9 mouse cellular contexts compared by ENCODE assay signal in genomic region chr17:14959979-14960378, GRCm38 (mm10). TPM values are rescaled to one million over a fixed set of nuclear protein-coding genes. Genes with fewer than 3 reads are reported as not detected.
DNase-seq lines count a peak whose midpoint lies in the region; ATAC-seq lines count a peak whose summit lies in the region.
"Had no signal": no experiment of that assay in that cellular context is flagged by ENCODE, and none has a peak within 500 bp of the region (broad histone marks: within the 10 kb centered on the region; RNA-seq: fewer than 3 reads in every experiment).

No protein-coding gene starts in this region.

- peak overlapping the region; percentile 29 for H3K4me2 ChIP-seq in embryonic facial prominence, embryonic 11.5 days (ENCODE audit: low read depth, low read length)
- H3K4me2 ChIP-seq in intestine, embryonic 14.5 days (ENCODE audit: low read length), result peak overlapping the region; percentile 90
- peak overlapping the region; percentile 42 for H3K4me2 ChIP-seq in midbrain, embryonic 11.5 days

- H3K36me3 ChIP-seq in embryonic facial prominence, embryonic 11.5 days (replicated peaks; ENCODE audit: control insufficient read depth, insufficient read depth, low read depth, low read length), result no peaks in the 10 kb centered on the region
- H3K36me3 ChIP-seq in intestine, embryonic 14.5 days (ENCODE audit: control insufficient read depth, insufficient read depth, low read length), result peaks cover 6% of the 10 kb centered on the region; the same call in 1 of the 2 replicates
- H3K36me3 ChIP-seq in midbrain, embryonic 11.5 days (ENCODE audit: control insufficient read depth, insufficient read depth, low read length), result no peaks in the 10 kb centered on the region

- H3K27me3 ChIP-seq in embryonic facial prominence, embryonic 11.5 days (ENCODE audit: control insufficient read depth, insufficient read depth, low read length), result no peaks in the 10 kb centered on the region
- no peaks in the 10 kb centered on the region for H3K27me3 ChIP-seq in intestine, embryonic 14.5 days (replicated peaks; ENCODE audit: control insufficient read depth, insufficient read depth, low read length)
- H3K27me3 ChIP-seq in midbrain, embryonic 11.5 days (ENCODE audit: control insufficient read depth, insufficient read depth, low read length), result no peaks in the 10 kb centered on the region

- peak overlapping the region; percentile 37; the same call in 1 of the 2 replicates for H3K9ac ChIP-seq in embryonic facial prominence, embryonic 11.5 days (replicated peaks; ENCODE audit: low read length)
- peak overlapping the region; percentile 25; the same call in 1 of the 2 replicates for H3K9ac ChIP-seq in intestine, embryonic 14.5 days (ENCODE audit: low read length)
- H3K9ac ChIP-seq in midbrain, embryonic 11.5 days (ENCODE audit: low read length), result peak overlapping the region; percentile 40; the same call in 1 of the 2 replicates

- ATAC-seq in embryonic facial prominence, embryonic 11.5 days (replicated peaks; ENCODE audit: insufficient number of reproducible peaks, low FRiP score, low TSS enrichment, low read depth), result no peak
- no peak for ATAC-seq in intestine, embryonic 14.5 days (replicated peaks; ENCODE audit: low FRiP score, low TSS enrichment, low read depth)
- no peak for ATAC-seq in midbrain, embryonic 11.5 days (ENCODE audit: low FRiP score)

- H3K9me3 ChIP-seq in embryonic facial prominence, embryonic 11.5 days (replicated peaks; ENCODE audit: control insufficient read depth, low read length), result no peaks in the 10 kb centered on the region
- H3K9me3 ChIP-seq in intestine, embryonic 14.5 days (ENCODE audit: control insufficient read depth, low read length), result no peaks in the 10 kb centered on the region
- no peaks in the 10 kb centered on the region for H3K9me3 ChIP-seq in midbrain, embryonic 11.5 days (ENCODE audit: control insufficient read depth, low read length)

- H3K27ac ChIP-seq in embryonic facial prominence, embryonic 11.5 days (replicated peaks; ENCODE audit: low read depth, low read length), result no peak overlapping the region
- H3K27ac ChIP-seq in intestine, embryonic 14.5 days (ENCODE audit: low read depth), result no peak overlapping the region
- H3K27ac ChIP-seq in midbrain, embryonic 11.5 days (ENCODE audit: low read depth, low read length), result no peak overlapping the region

- DNase-seq in embryo, embryonic 10.5 days (ENCODE audit: low spot score), result peak; percentile 4
- DNase-seq in embryo, embryonic 10 days (ENCODE audit: low spot score), result no peak
- peak; percentile 24 for DNase-seq in 3134 (ENCODE audit: extremely low read depth, insufficient read length, low spot score)
- DNase-seq in embryonic facial prominence, embryonic 11.5 days (ENCODE audit: low spot score), result no peak
- DNase-seq in intestine, embryonic 14.5 days (ENCODE audit: low spot score), result no peak
- DNase-seq in midbrain, embryonic 11.5 days (ENCODE audit: low spot score, missing footprints), result no peak
- no peak for DNase-seq in gastrocnemius, adult 18-20 months (ENCODE audit: low spot score)
- no peak for DNase-seq in T-cell, adult 2 months (ENCODE audit: low spot score)

- no peaks in the 10 kb centered on the region for H3K4me1 ChIP-seq in embryonic facial prominence, embryonic 11.5 days (ENCODE audit: control insufficient read depth, insufficient read depth, low read length)
- peaks cover 7% of the 10 kb centered on the region for H3K4me1 ChIP-seq in intestine, embryonic 14.5 days (replicated peaks; ENCODE audit: control insufficient read depth, insufficient read depth, low read length)
- peaks cover 3% of the 10 kb centered on the region for H3K4me1 ChIP-seq in midbrain, embryonic 11.5 days (ENCODE audit: control insufficient read depth, insufficient read depth, low read length)

- H3K4me3 ChIP-seq in embryonic facial prominence, embryonic 11.5 days (ENCODE audit: low read depth, low read length), result peak overlapping the region; percentile 26; the same call in 1 of the 2 replicates
- H3K4me3 ChIP-seq in intestine, embryonic 14.5 days (ENCODE audit: low read depth, low read length), result peak overlapping the region; percentile 70
- 0 out of 2 replicates have a peak overlapping the region, but pooled peaks have one; percentile 14 for H3K4me3 ChIP-seq in midbrain, embryonic 11.5 days (ENCODE audit: low read depth, low read length)

- WGBS in embryonic facial prominence, embryonic 11.5 days, result 38% methylated on average over 3 of the region's 3 CpGs
- WGBS in intestine, embryonic 14.5 days, result 32% methylated on average over 3 of the region's 3 CpGs
- 33% methylated on average over 3 of the region's 3 CpGs for WGBS in midbrain, embryonic 11.5 days

RNA-seq across cellular contexts. Expression of gene Phf10, which starts 1.1 kb away (rescaled TPM):
- 38.3 and 38.9 TPM in 2 replicates for polyA plus RNA-seq in embryonic facial prominence, embryonic 11.5 days (2014; fragmentation: Nextera tagmentation; extraction: Ambion mirVana)
- polyA plus RNA-seq in intestine, embryonic 14.5 days (2014; fragmentation: Nextera tagmentation; extraction: Ambion mirVana), result 45.1 and 48.6 TPM in 2 replicates
- polyA plus RNA-seq in midbrain, embryonic 11.5 days (2014; fragmentation: Nextera tagmentation; extraction: Ambion mirVana), result 30.0 and 31.3 TPM in 2 replicates
- 10 to 100 TPM; 49.9 to 51.1 TPM for total RNA-seq in gastrocnemius, adult 18-20 months (2021)

RNA-seq across cellular contexts. Expression of gene 1600012H06Rik, which starts 17.0 kb away (rescaled TPM):
- 32.1 and 33.9 TPM in 2 replicates for polyA plus RNA-seq in embryonic facial prominence, embryonic 11.5 days (2014; fragmentation: Nextera tagmentation; extraction: Ambion mirVana)
- polyA plus RNA-seq in intestine, embryonic 14.5 days (2014; fragmentation: Nextera tagmentation; extraction: Ambion mirVana), result 30.9 and 33.5 TPM in 2 replicates
- polyA plus RNA-seq in midbrain, embryonic 11.5 days (2014; fragmentation: Nextera tagmentation; extraction: Ambion mirVana), result 33.3 and 36.0 TPM in 2 replicates
- total RNA-seq in gastrocnemius, adult 18-20 months (2021), result 1 to 10 TPM; 8.3 to 8.4 TPM

RNA-seq across cellular contexts. Expression of gene Wdr27, which starts 17.0 kb away (rescaled TPM):
- 4.2 and 4.6 TPM in 2 replicates for polyA plus RNA-seq in embryonic facial prominence, embryonic 11.5 days (2014; fragmentation: Nextera tagmentation; extraction: Ambion mirVana)
- polyA plus RNA-seq in intestine, embryonic 14.5 days (2014; fragmentation: Nextera tagmentation; extraction: Ambion mirVana), result 6.1 and 9.5 TPM in 2 replicates
- 5.1 and 8.2 TPM in 2 replicates for polyA plus RNA-seq in midbrain, embryonic 11.5 days (2014; fragmentation: Nextera tagmentation; extraction: Ambion mirVana)
- total RNA-seq in gastrocnemius, adult 18-20 months (2021), result 1 to 10 TPM; 2.1 to 2.2 TPM

RNA-seq across cellular contexts. Expression of gene 9030025P20Rik, which starts 18.3 kb away (rescaled TPM):
- polyA plus RNA-seq in embryonic facial prominence, embryonic 11.5 days (2014; fragmentation: Nextera tagmentation; extraction: Ambion mirVana), result 9.4 and 10.7 TPM in 2 replicates
- polyA plus RNA-seq in intestine, embryonic 14.5 days (2014; fragmentation: Nextera tagmentation; extraction: Ambion mirVana), result 5.7 and 9.4 TPM in 2 replicates
- polyA plus RNA-seq in midbrain, embryonic 11.5 days (2014; fragmentation: Nextera tagmentation; extraction: Ambion mirVana), result 10.1 and 12.5 TPM in 2 replicates
- total RNA-seq in gastrocnemius, adult 18-20 months (2021), result 1 to 10 TPM; 1.7 to 3.5 TPM

RNA-seq across cellular contexts. Expression of gene Gm3417, which starts 18.6 kb away (rescaled TPM):
- polyA plus RNA-seq in embryonic facial prominence, embryonic 11.5 days (2014; fragmentation: Nextera tagmentation; extraction: Ambion mirVana), result not detected in 2 replicates
- 1.6 TPM in 1 of 2 replicates, not detected in the other for polyA plus RNA-seq in intestine, embryonic 14.5 days (2014; fragmentation: Nextera tagmentation; extraction: Ambion mirVana)
- 1.3 and 1.4 TPM in 2 replicates for polyA plus RNA-seq in midbrain, embryonic 11.5 days (2014; fragmentation: Nextera tagmentation; extraction: Ambion mirVana)
- total RNA-seq in gastrocnemius, adult 18-20 months (2021), result not detected
- polyA plus RNA-seq: large intestine, adult 2 months had no signal

Comparison
In these comparisons a context has a peak if more than half of its experiments do, and no peak if none do; other contexts are left out.
1. DNase-seq: peak in embryo, embryonic 10.5 days (single experiment) and 3134 (single experiment); none in embryo, embryonic 10 days (single experiment), embryonic facial prominence, embryonic 11.5 days (single experiment), intestine, embryonic 14.5 days (single experiment), midbrain, embryonic 11.5 days (single experiment), gastrocnemius, adult 18-20 months (single experiment) and T-cell, adult 2 months (single experiment).
2. H3K4me2 ChIP-seq: peak in every context shown above with its lines; median percentile 90 in intestine, embryonic 14.5 days; 42 in midbrain, embryonic 11.5 days; 29 in embryonic facial prominence, embryonic 11.5 days.
3. H3K4me3 ChIP-seq: peak in every context shown above with its lines; median percentile 70 in intestine, embryonic 14.5 days; 26 in embryonic facial prominence, embryonic 11.5 days; 14 in midbrain, embryonic 11.5 days.
4. Peak in every context shown above with its lines, with median percentiles within 50 percentile points of each other: H3K9ac ChIP-seq.